Mouse (Mus musculus) inflammation-experienced regulatory T-cells, adult 6 months (primary cell): ENCODE results near the gene Chst13. TPM values are rescaled to one million over a fixed set of nuclear protein-coding genes. Genes with fewer than 3 reads are reported as not detected.

Experiments
- ATAC-seq: one replicate; pipeline ENCODE4 v1.8.0; 2017
- polyA plus RNA-seq, 3 experiments: library from polyadenylated mRNA; unstranded; fragments of 100-300 nt; shearing (Covaris generic); gene quantifications; one replicate each; pipeline ENCODE4 v1.2.1; 2017

Gene Chst13
- polyA plus RNA-seq, 3 experiments from 2014 or later: not detected

DNA sequence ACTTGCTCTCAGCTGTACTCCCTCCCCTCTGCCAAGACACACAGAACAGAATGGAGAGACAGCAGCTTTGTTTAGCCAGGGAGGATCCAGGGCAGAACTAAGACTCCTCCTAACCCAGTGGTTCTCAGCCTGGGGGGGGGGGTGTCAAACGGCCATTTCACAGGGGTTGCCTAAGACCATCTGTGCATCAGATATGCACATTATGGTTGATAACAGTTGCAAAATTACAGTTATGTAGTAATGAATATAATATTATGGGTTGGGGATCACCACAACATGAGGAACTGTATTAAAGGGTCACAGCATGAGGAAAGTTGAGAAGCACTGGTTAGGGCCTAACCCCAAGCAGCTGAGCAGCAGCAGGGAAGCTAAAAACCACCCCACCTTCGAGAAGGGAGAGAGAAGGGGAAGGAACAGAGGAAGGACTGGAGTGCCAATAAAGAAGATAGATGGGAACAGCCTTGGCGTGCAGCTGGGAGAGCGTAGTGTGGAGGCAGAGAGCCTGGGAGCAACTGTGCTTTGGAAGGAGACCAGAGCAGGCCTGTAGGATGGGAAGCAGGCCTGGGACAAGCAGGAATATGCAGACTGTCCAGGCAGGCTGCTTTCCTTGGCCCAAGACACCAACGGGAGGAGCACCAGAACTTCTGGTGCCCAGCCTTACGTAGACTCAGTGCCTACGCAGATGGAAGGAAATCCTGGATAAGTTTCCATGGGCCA is 5.4 kb downstream of the Chst13 start:
- ATAC-seq: no peak

DNA sequence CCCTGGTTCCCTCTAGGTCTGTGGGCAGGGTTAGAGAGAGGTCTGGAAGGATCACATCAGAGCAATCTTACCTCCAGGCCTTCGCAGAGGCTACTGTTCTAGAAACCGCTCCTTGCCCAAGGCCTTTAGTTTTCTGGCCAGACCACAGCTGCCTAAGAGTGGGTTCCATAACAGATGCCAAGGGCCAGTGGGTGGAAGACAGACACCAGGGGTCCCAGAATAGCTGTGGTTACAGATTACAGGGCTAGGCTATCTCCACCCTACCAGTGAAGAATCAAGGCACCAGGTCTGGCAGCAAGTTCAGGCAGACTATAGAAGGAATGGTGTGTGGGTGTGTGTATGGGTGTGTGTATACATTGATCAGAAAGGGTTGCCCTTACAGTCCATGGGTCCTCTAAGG is 6.0 kb downstream of the Chst13 start:
- ATAC-seq: no peak

DNA sequence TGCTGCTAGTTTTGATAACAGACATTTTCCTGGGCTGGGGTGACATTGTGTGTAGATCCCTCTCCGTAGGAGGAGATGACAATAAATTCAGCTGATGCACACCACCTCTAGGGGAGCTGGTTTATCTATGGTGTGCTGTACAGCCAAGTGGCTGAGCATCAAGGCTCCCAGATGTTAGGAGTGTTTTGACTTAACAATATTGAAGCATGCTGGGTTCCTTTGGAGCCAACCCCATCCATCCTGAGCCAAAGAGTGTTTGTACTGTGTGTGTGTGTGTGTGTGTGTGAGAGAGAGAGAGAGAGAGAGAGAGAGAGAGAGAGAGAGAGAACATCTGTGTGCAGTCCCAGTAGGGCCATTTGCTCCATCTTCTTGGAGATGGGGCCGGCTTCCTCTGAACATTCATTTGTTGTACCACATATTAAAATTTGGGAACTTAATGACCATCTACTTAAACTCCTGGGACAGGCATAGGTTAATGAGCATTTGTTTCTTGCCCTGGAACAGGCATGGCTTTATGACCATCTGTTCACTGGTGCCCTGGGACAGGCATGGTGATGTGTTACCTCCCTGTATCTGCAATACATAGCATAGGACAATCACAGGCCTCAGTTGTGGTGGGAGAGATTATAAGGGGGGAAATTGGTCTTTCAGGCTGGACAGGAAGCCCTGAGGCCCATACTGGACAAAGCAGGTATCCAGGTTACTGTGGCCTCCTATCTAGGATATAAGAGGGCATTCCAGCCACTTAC is 7.3 kb downstream of the Chst13 start:
- no peak for ATAC-seq

DNA sequence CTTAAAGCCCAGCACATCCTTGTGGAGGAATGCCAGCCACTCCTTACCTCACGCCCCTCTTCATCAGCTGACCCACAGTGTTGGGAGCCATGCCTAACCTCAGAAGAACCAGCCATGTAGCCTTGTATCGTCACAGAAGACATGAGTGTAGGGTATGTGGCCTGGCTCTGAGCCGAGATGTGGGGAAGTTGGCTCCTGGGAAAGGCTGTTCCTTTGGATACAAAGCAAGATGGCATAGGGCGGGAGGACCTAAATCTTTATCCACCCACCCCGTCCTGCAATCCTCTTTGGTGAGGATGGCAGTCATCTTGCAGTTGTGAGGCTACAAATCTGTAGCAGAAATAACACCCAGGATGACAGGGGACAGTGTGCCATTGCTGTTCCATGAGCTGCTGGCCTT is 9.0 kb downstream of the Chst13 start:
- no peak for ATAC-seq

DNA sequence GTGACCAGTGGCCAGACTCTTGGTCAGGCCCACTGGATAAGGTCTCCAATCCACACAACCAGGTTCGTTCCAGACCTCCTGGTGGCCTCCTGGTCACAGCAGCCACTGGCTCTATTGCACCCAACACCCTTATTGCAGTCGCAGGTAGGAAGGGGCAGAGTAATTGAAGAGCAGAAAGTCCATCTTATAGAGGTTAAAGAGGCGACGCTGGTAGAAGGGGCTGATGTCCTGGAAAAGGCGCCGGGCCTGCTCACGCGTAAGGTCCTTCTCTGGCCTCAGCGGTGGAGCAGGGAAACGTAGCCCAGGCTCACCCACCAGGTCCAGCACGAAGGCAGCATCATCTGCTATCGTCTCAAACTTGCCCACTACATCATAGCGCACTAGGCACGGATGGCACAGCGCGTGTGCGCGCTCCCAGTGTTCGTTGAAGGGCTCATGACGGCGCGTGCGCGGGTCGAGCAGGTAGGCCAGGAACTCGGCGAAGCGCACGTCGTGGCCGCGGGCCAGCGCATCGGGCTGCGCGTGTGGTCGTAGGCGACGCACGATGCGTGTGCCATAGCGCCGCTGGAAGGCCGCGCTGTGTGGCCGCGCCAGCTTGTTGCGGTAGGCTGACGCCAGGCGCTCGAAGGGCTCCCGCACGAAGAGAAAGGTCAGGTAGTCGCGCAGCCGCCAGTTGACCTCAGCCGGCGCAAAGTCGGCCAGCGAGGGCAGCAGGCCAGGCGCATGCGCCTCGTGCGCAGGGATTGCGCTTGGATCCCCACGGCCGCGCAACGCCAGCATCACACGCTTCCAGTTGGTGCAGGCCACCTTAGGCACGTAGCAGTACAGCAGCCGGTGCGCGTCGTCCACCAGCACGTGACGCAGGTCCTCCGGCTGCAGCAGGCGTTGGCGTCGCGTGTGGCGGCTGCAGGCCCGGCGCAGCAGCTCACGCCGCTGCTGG is 15.9 kb downstream of the Chst13 start:
- ATAC-seq: no peak

DNA sequence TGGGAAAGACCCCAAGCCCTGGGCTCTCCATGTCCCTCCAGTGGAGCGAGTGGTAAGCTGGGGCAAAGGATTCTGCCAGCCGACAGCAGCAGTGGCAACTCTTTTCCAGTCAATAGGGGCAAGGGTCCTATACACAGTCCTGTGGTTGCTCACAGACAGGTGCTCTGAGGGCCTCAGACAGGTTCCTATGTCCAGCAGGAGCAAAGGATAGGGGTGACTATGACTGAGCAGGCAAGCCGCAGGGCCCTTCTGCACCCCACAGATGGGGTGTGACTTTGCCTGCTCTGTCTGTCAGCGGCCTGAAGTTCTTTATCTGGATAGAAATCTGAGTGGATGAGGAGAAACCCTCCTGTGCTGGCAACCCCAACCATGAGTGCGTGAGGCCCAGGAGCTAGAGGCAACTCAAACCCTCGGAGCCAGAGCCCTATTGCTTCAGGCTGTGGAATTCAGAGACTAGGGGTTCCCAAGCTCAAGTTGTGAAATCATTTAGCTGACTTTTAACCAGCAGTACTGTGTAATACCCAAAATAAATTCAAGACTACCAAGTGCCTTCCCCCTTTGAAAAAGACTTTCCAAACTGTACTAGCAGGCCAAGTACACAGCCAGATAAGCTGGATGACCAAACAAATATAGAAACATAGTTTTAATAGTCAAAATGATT is 18.5 kb downstream of the Chst13 start:
- ATAC-seq: no peak

DNA sequence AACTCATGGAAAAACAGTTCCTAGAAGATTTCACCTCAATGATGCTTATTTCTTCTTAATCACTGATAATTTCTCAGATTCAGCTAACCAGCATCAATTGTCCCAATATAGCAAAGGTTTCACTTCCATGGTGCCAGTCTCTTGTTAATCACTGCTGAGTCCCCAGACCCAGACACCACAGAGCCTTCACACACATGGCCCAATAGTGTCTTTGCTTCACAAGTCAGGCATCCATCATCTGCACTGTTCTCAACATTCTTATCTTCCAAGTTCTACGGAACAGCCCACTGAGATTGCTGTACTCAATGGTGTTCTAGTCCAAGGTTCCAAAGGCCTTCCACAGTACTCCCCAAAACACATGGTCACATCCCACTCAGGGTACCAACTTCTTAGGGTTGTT is 24.1 kb downstream of the Chst13 start, which contains the start of gene BC048671:
Gene BC048671, plus strand, starts transcription at position 301 of the 400 bp plus-strand sequence.
- ATAC-seq: no peak

DNA sequence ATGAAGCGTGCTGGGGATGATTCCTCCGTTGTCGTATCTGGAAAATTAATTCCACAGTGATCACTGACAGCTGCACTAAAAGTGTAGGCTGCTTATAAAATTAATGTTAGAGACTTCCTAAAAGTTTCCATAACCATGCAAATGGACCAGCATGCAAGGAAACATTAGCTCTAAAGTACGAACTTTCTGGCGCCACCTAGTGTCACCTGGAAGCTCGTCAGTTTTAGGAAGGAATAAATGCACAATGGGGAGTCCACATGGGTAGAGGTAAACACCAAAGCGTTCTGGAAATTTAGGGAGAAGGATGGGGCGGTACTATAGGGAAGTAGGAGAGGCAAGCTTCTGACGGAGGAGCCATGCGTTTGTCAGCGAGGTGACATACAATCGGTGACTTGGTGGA is 36.7 kb downstream of the Chst13 start:
- no peak for ATAC-seq

Other genes starting within 250 kb of the Chst13 start
- under 1 TPM in 2 of 3 experiments, not detected in 1; 0.07 to 0.08 TPM for gene Vmn1r49, start 246.7 kb downstream of the Chst13 start, polyA plus RNA-seq
- not detected for gene Vmn1r50, start 223.8 kb downstream of the Chst13 start, polyA plus RNA-seq
- gene Vmn1r51, start 202.6 kb downstream of the Chst13 start, polyA plus RNA-seq: not detected
- gene Vmn1r52, start 150.4 kb downstream of the Chst13 start, polyA plus RNA-seq: not detected
- gene V1ra8, start 122.4 kb downstream of the Chst13 start, polyA plus RNA-seq: not detected
- not detected for gene Vmn1r53, start 100.7 kb downstream of the Chst13 start, polyA plus RNA-seq
- not detected for gene Vmn1r54, start 78.9 kb downstream of the Chst13 start, polyA plus RNA-seq
- gene BC048671, start 24.0 kb downstream of the Chst13 start, polyA plus RNA-seq: not detected
- not detected for gene Uroc1, start 8.1 kb upstream of the Chst13 start, polyA plus RNA-seq
- 1 to 10 TPM; 4.5 to 9.6 (median 7.7) TPM for gene Zxdc, start 44.3 kb upstream of the Chst13 start, polyA plus RNA-seq
- under 1 TPM in 1 of 3 experiments, not detected in 2; 0.36 TPM for gene Cfap100, start 103.6 kb upstream of the Chst13 start, polyA plus RNA-seq
- gene Klf15, start 137.4 kb upstream of the Chst13 start, polyA plus RNA-seq: not detected
- under 1 TPM in 2 of 3 experiments, not detected in 1; 0.34 to 0.77 TPM for gene Aldh1l1, start 161.2 kb upstream of the Chst13 start, polyA plus RNA-seq